Mouse (Mus musculus) embryonic facial prominence, embryonic 15.5 days (tissue): ENCODE measurements around the gene Ptdss2. TPM values are rescaled to one million over a fixed set of nuclear protein-coding genes. Genes with fewer than 3 reads are reported as not detected.

Experiments
- ATAC-seq: fragments of 200-750 bp; cut with Nextera tagmentation; 2 replicates; pipeline ENCODE4 v1.8.0; 2017; ENCODE audit warnings: low read depth, moderate TSS enrichment; ENCODE audit not compliant: insufficient number of reproducible peaks, low FRiP score, low TSS enrichment
- H3K27ac ChIP-seq: fragments of 300-500 bp; sonication (generic); replicated peaks from 2 replicates; pipeline ENCODE4 v1.5.1; 2015; ENCODE audit warnings: mild to moderate bottlenecking, inconsistent platforms
- H3K27me3 ChIP-seq: fragments of 300-500 bp; sonication (generic); 2 replicates; pipeline ENCODE4 v1.6.1; 2015; ENCODE audit warnings: inconsistent platforms
- H3K36me3 ChIP-seq: fragments of 300-500 bp; sonication (generic); 2 replicates; pipeline ENCODE4 v1.6.1; 2015; ENCODE audit warnings: mild to moderate bottlenecking, inconsistent platforms
- H3K4me1 ChIP-seq: fragments of 300-500 bp; sonication (generic); 2 replicates; pipeline ENCODE4 v1.6.1; 2015; ENCODE audit warnings: inconsistent platforms
- H3K4me2 ChIP-seq: fragments of 300-500 bp; sonication (generic); replicated peaks from 2 replicates; pipeline ENCODE4 v1.6.1; 2015; ENCODE audit warnings: mild to moderate bottlenecking, inconsistent platforms
- H3K4me3 ChIP-seq: fragments of 300-500 bp; sonication (generic); replicated peaks from 2 replicates; pipeline ENCODE4 v1.5.1; 2015; ENCODE audit warnings: mild to moderate bottlenecking, inconsistent platforms
- H3K9ac ChIP-seq: fragments of 300-500 bp; sonication (generic); 2 replicates; pipeline ENCODE4 v1.6.1; 2015; ENCODE audit warnings: inconsistent platforms
- H3K9me3 ChIP-seq: fragments of 300-500 bp; sonication (generic); replicated peaks from 2 replicates; pipeline ENCODE4 v1.6.1; 2016; ENCODE audit warnings: inconsistent platforms
- whole genome bisulfite sequencing: fragments of 180-500 bp; shearing (Covaris S2); methylation state at CpG from one replicate; pipeline ENCODE4 v1.1.7; 2015; 5-methylcytosine and 5-hydroxymethylcytosine counted together
- polyA plus RNA-seq: library from polyadenylated mRNA; unstranded; fragments of >200 nt; fragmentation: Nextera tagmentation; extraction: Ambion mirVana; gene quantifications from 2 replicates; pipeline ENCODE4 v1.2.1, GENCODE M21; 2015

Gene Ptdss2
- polyA plus RNA-seq, 1 experiment from 2014 or later: 69.7 TPM

GRCm38 (mm10) chr7:141175068-141175467 lies 52.9 kb downstream of the Ptdss2 start:
- no peak overlapping the region for H3K4me3 ChIP-seq
- H3K4me2 ChIP-seq: no peak overlapping the region
- no peak for ATAC-seq
- no peaks in the 10 kb centered on the region for H3K27me3 ChIP-seq
- H3K4me1 ChIP-seq: peaks cover 16% of the 10 kb centered on the region
- H3K9me3 ChIP-seq: no peaks in the 10 kb centered on the region
- WGBS: 88% methylated on average over 4 of the region's 4 CpGs
- H3K27ac ChIP-seq: no peak overlapping the region
- H3K36me3 ChIP-seq: no peaks in the 10 kb centered on the region
- H3K9ac ChIP-seq: no peak overlapping the region

DNA sequence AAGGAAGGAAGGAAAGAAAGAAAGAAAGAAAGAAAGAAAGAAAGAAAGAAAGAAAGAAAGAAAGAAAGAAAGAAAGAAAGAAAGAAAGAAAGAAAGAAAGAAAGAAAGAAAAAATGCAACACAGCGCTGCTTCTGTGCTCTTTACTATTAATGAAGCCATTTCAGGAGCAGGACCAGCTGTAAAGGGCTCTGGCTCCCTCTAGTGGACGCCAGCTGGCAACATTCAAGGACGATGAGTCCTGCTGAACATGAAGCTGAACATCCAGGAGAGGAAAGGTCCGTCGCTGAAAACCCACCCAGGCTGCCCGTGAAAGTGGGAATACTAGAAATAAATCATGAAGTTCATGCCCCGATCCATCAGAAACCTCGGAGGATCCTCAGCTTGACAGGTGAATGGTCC lies 54.0 kb downstream of the Ptdss2 start:
- H3K9me3 ChIP-seq: no peaks in the 10 kb centered on the region
- 3% methylated on average over 8 of the region's 8 CpGs for WGBS
- no peak overlapping the region for H3K4me2 ChIP-seq
- no peak for ATAC-seq
- H3K27ac ChIP-seq: no peak overlapping the region
- H3K9ac ChIP-seq: no peak overlapping the region
- H3K27me3 ChIP-seq: no peaks in the 10 kb centered on the region
- H3K4me3 ChIP-seq: no peak overlapping the region
- H3K4me1 ChIP-seq: peaks cover 15% of the 10 kb centered on the region
- no peaks in the 10 kb centered on the region for H3K36me3 ChIP-seq

- Histone ChIP-seq H3K4me3 (no peak overlapping the region), H3K9me3 (no peaks in the 10 kb centered on the region), H3K27me3 (no peaks in the 10 kb centered on the region), H3K4me1 (peaks cover 25% of the 10 kb centered on the region), H3K4me2 (no peak overlapping the region), H3K27ac (no peak overlapping the region), H3K36me3 (peaks cover 37% of the 10 kb centered on the region), H3K9ac (no peak overlapping the region)
- WGBS: 80% methylated on average over 3 of the region's 3 CpGs
- no peak for ATAC-seq
Measured at GRCm38 (mm10) chr7:141188194-141188593, 66.0 kb downstream of the Ptdss2 start.

DNA sequence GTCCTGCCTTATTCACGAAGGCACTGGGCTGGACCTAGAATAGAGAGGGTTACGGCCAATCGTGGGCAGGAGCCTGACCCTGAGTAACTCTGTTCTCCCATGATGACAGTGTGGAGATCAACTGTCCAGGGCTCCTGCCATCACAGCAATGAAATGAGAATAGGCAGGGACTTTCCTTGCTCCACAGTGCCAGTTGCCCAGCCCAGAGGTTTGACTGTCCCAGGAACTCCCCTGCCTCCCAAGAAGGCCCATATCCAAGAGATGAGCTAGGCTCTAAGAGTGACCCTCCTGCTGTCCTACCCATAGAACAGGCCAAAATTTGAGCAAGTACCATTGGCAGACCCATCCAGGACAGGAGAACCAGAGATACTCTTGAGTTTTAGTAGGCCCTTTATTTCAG lies 66.6 kb downstream of the Ptdss2 start:
- no peak overlapping the region for H3K4me2 ChIP-seq
- H3K36me3 ChIP-seq: peaks cover 37% of the 10 kb centered on the region
- WGBS: 90% methylated on average over 3 of the region's 3 CpGs
- H3K9me3 ChIP-seq: no peaks in the 10 kb centered on the region
- no peak for ATAC-seq
- peaks cover 26% of the 10 kb centered on the region for H3K4me1 ChIP-seq
- H3K9ac ChIP-seq: no peak overlapping the region
- no peak overlapping the region for H3K27ac ChIP-seq
- no peak overlapping the region for H3K4me3 ChIP-seq
- H3K27me3 ChIP-seq: no peaks in the 10 kb centered on the region

GRCm38 (mm10) chr7:141190220-141190619 lies 68.0 kb downstream of the Ptdss2 start:
- H3K9me3 ChIP-seq: no peaks in the 10 kb centered on the region
- H3K9ac ChIP-seq: no peak overlapping the region
- peaks cover 37% of the 10 kb centered on the region for H3K36me3 ChIP-seq
- 84% methylated on average over 3 of the region's 3 CpGs for WGBS
- peaks cover 35% of the 10 kb centered on the region for H3K4me1 ChIP-seq
- no peak overlapping the region for H3K4me3 ChIP-seq
- no peak for ATAC-seq
- no peak overlapping the region for H3K27ac ChIP-seq
- H3K27me3 ChIP-seq: no peaks in the 10 kb centered on the region
- H3K4me2 ChIP-seq: no peak overlapping the region

GRCm38 (mm10) chr7:141191036-141191435 lies 68.9 kb downstream of the Ptdss2 start:
- Histone ChIP-seq H3K27me3 (no peaks in the 10 kb centered on the region), H3K27ac (no peak overlapping the region), H3K4me2 (no peak overlapping the region)

GRCm38 (mm10) chr7:141191796-141192685 lies 69.9 kb downstream of the Ptdss2 start:
- H3K4me1 ChIP-seq: peaks cover 40% of the 10 kb centered on the region
- peak overlapping the region; percentile 95 for H3K4me2 ChIP-seq
- no peak overlapping the region for H3K27ac ChIP-seq
- WGBS: 83% methylated on average over 24 of the region's 24 CpGs
- H3K36me3 ChIP-seq: peaks cover 37% of the 10 kb centered on the region
- H3K9me3 ChIP-seq: no peaks in the 10 kb centered on the region
- ATAC-seq: no peak
- no peaks in the 10 kb centered on the region for H3K27me3 ChIP-seq
- H3K9ac ChIP-seq: 0 out of 2 replicates have a peak overlapping the region, but pooled peaks have one; percentile 90
- H3K4me3 ChIP-seq: peak overlapping the region; percentile 92

More at GRCm38 (mm10) chr7:141191036-141191435, 68.9 kb downstream of the Ptdss2 start:
- Histone ChIP-seq H3K9me3 (no peaks in the 10 kb centered on the region), H3K4me1 (peaks cover 40% of the 10 kb centered on the region), H3K36me3 (peaks cover 37% of the 10 kb centered on the region), H3K4me3 (no peak overlapping the region), H3K9ac (no peak overlapping the region)
- ATAC-seq: no peak
- 82% methylated on average over 14 of the region's 14 CpGs for WGBS

GRCm38 (mm10) chr7:141192776-141193347 lies 70.7 kb downstream of the Ptdss2 start:
- H3K36me3 ChIP-seq: peaks cover 37% of the 10 kb centered on the region
- H3K4me1 ChIP-seq: peaks cover 40% of the 10 kb centered on the region
- H3K27me3 ChIP-seq: no peaks in the 10 kb centered on the region
- H3K9me3 ChIP-seq: no peaks in the 10 kb centered on the region
- peak overlapping the region; percentile 92 for H3K4me3 ChIP-seq
- peak overlapping the region; percentile 90 for H3K27ac ChIP-seq
- peak overlapping the region; percentile 95 for H3K4me2 ChIP-seq
- WGBS: 24% methylated on average over 12 of the region's 12 CpGs
- peak overlapping the region; percentile 90 for H3K9ac ChIP-seq
- ATAC-seq: 0 out of 2 replicates have a peak, but pooled peaks have one; percentile 1

GRCm38 (mm10) chr7:141193348-141193856 lies 71.2 kb downstream of the Ptdss2 start:
- peak overlapping the region; percentile 95 for H3K4me2 ChIP-seq
- H3K36me3 ChIP-seq: peaks cover 37% of the 10 kb centered on the region
- WGBS: 1% methylated on average over 33 of the region's 43 CpGs
- peak overlapping the region; percentile 90 for H3K9ac ChIP-seq
- H3K27me3 ChIP-seq: no peaks in the 10 kb centered on the region
- peak; percentile 8 for ATAC-seq
- H3K4me3 ChIP-seq: peak overlapping the region; percentile 92
- peak overlapping the region; percentile 90 for H3K27ac ChIP-seq
- peaks cover 40% of the 10 kb centered on the region for H3K4me1 ChIP-seq
- H3K9me3 ChIP-seq: no peaks in the 10 kb centered on the region

GRCm38 (mm10) chr7:141193948-141194347 lies 71.8 kb downstream of the Ptdss2 start, which contains the start of the genes Hras and Lrrc56:
Gene Hras, minus strand, starts transcription at chr7:141194005.
Gene Lrrc56, plus strand, starts transcription at chr7:141194157.
- no peaks in the 10 kb centered on the region for H3K27me3 ChIP-seq
- H3K4me2 ChIP-seq: peak within 1 kb of the TSS; percentile 95
- H3K4me1 ChIP-seq: peaks cover 40% of the 10 kb centered on the region
- peak; percentile 96 for ATAC-seq
- no peaks in the 10 kb centered on the region for H3K9me3 ChIP-seq
- H3K36me3 ChIP-seq: peaks cover 34% of the 10 kb centered on the region
- peak within 1 kb of the TSS; percentile 94 for H3K27ac ChIP-seq
- H3K4me3 ChIP-seq: peak within 1 kb of the TSS; percentile 92
- WGBS: under 1% methylated on average over 33 of the region's 39 CpGs
- peak within 1 kb of the TSS; percentile 90 for H3K9ac ChIP-seq

- Histone ChIP-seq H3K9ac (peak overlapping the region; percentile 48), H3K9me3 (no peaks in the 10 kb centered on the region), H3K4me3 (peak overlapping the region; percentile 92), H3K36me3 (peaks cover 30% of the 10 kb centered on the region), H3K4me1 (peaks cover 40% of the 10 kb centered on the region), H3K27ac (peak overlapping the region; percentile 94), H3K4me2 (peak overlapping the region; percentile 95), H3K27me3 (no peaks in the 10 kb centered on the region)
- ATAC-seq: no peak
- under 1% methylated on average over 23 of the region's 23 CpGs for WGBS
Measured at GRCm38 (mm10) chr7:141194409-141194808, 72.2 kb downstream of the Ptdss2 start.
